Mouse (Mus musculus): Measurements from ENCODE around the gene Klc1. TPM values are rescaled to one million over a fixed set of nuclear protein-coding genes. Genes with fewer than 3 reads are reported as not detected.
A peak's percentile ranks its signal among the peaks of the same experiment; 100 is the strongest.

The Klc1 gene
- total RNA-seq, 2 experiments from 2014 or later: 53.4 to 62.2 TPM

DNA sequence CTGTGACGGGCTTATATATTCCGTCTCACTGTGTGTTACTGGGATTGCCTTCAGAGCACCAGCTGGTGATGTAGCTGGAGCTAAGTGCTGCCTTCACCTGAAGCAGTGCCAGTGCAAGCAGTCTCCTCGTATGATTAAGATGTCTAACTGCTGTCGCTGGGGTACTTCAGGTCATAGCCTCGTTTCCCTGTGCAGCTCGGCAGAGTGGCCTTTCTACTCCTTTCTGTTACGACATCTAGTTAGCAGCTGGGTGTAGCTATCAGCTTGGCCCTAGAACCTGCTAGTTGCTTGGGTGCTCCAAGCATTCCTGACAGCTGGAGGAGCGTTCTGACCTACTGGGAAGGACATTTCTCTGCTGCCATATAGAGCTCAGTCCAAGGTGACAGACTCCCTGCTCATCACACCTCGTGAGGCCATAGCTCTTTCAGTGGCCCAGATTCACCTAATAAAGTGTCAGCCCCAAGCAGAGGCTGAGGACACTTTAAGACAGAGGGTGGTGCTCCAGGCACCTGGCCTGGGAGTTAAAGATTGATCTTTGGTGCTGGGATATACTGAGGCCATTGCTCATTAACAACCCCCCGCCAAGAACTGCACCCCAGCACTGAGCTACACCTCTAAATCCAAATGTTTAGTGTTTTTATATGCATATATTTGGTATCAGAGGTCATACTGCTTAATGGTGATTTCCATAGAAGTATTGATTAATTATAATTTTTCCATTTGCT is 42.0 kb downstream of the Klc1 start:
- intact Hi-C loops (cut with DNase I; ENCODE audit: low total_unique reads): no loop called here
- no peak for DNase-seq

DNA sequence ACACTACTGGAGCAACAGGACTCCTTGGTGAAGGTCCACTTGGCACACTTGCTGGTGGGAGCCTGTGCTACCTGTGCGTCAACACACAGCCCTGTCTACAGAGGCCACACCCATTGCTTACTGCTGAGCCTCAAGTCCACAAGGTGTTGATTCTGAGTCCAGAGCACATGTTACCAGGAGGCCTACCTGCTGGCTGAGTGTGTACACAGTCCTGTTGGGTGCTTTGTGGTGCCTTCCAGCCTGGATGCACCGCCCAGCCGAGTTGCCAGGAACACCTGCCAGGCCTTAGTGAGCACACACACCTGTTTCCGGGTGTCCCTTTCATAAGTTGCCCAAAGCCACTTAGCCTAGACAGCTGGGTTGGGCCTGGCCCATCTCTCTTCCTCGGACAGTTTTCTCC is 44.9 kb downstream of the Klc1 start:
- intact Hi-C loops (cut with DNase I; ENCODE audit: low total_unique reads): no loop called here
- no peak for DNase-seq

DNA sequence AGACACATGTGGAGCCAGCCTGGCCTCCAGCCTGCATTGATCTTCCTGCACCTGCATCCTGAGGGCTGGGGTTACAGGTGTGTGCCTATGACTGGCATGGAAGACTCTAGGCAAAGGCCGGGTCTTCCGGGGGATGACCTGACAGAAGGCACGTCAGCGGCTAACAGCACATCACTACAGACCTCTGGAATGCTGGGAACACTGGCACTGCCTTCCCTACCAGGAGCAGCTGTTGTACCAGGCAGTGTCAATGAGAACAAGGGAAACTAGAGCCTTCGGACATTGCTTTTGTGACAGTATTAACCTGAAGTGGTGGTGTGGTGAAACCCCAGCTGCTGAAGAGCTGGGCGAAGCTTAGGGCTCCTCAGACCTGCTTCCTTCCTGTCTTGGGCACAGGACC is 50.1 kb downstream of the Klc1 start:
- DNase-seq: no peak
- intact Hi-C loops (cut with DNase I; ENCODE audit: low total_unique reads): no loop called here

DNA sequence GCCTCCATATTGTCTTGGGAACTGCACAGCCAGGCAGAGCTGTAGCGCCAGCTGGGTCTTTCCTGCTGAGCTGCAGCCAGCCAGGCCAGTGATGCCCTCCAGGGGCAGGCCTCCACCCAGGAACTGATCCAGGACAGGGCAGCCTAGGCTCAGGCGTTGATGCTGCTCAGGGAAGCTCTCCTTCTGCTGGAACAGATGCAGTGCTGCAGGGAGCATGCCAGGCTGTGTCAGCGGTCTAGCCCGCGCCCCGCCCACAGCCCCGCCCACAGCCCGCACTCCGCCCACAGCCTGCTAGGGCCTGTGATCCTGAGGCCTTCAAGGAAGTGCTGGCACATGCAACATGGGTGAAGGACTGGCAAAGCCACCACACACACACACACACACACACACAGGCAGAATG is 51.1 kb downstream of the Klc1 start:
- peak; percentile 91 for DNase-seq
- intact Hi-C loops (cut with DNase I; ENCODE audit: low total_unique reads): no loop called here

DNA sequence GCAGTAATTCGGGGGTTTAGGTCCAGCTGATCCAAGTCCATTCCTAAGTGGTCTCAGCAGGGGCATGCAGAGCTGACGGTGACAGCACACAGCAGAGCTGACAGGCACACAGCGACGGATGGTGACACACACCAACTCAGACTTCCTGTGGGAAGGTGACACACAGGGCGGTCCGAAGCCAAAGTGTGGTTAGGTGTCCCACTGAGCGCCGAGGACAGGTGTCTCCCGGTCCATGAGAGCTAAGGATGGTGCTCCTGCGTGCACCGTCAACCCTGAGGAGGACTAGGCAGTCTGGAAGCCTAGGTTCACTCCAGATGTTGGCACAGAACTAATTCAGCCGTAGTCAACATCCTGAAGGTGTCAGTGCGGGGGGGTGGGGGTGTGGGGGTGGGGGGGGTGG is 53.4 kb downstream of the Klc1 start:
- intact Hi-C loops (cut with DNase I; ENCODE audit: low total_unique reads): no loop called here
- DNase-seq: no peak

DNA sequence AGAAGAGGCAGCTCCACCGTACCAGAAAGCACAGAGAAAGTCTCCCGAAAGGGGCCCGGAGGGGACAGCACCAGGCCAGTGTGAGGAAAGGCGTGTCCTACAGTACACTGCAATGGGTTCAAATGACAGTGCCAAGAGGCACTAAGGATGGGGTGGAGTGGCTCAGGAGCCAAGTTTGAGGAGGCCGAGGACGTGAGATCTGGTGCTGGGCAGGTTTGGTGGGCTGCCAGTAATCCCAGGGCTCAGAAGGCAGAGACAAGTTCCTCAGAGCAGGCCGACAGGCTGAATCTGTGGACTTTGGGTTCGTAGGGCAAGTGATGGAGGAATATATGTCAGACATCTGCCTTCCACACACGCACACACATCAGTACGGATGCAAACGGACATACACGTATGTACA is 54.0 kb downstream of the Klc1 start:
- intact Hi-C loops (cut with DNase I; ENCODE audit: low total_unique reads): no loop called here
- DNase-seq: no peak

DNA sequence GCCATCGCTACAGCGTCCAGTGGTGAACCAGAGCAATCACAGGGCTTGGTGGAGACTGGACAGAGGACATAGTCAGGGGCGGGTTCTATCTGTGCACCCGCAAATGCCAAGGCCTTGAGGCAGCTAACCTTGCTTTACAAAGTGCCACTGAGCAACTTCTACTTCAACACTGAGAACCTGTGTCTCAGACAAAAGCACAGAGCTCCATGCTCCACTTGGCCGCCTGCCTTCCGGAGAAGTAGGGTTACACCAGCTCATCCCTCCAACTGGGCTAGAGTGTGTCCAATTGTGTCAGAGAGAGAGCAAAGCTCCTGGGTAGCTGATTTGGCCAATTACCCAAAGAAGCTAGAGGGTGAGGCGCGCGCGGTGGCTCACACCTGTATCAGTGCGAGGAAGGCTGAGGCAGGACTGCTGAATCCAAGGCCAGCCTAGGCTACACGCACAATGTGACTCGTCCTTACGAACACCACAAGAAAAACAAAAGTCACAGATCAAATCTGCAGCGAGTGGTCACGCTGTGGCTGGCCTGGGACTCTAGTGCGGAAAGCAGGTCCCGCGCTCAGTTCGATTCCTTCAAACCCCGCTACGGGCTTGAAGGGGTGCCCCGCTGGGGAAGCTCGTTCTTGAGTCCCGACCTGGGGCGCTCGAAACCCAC is 54.6 kb downstream of the Klc1 start:
- DNase-seq: no peak
- intact Hi-C loops (cut with DNase I; ENCODE audit: low total_unique reads): no loop called here

DNA sequence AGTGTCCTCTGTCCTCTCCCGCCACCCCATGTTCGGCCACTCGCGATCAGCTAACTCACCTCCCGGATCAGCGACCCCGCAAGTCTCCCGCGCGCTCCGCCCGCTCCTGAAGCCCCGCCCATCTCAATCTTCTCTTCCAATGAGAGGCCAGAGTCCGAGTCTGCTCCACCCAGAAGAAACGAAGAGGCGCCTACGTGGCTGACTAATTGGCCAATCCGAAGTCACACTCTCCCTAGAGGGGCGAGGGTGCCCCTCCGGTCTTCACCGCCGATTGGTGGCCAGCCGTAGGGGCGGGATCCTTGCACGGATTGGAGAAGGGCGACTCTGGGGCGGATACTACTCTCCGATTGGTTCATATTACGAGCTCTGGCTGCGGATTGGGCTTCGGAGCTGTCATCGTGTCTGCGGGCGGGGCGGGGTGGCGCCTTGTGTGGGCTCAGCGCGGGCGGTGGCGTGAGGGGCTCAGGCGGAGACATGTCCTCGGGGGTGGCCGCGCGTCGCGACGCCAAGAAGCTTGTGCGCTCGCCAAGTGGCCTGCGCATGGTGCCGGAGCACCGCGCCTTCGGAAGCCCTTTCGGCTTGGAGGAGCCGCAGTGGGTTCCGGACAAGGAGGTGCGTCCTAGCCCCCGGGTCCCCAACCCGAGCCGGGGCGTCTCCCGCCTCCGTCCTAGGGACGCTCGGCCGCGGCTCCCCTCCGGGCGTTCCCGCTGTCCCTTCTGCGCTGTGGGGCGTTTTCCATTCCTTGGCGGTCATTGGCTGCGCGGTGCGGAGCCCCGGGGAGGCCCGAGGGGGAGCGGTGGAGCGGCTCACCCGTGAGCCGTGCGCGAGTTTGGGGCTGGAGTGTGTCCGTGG is 55.3 kb downstream of the Klc1 start, which contains the start of the genes Xrcc3 and Zfyve21:
TSS of gene Xrcc3 (minus strand) at position 108 of the 852 bp plus-strand sequence.
TSS of gene Zfyve21 (plus strand) at position 405 of the 852 bp plus-strand sequence.
- peak; percentile 98 for DNase-seq
- intact Hi-C loops (cut with DNase I; ENCODE audit: low total_unique reads): no loop called here

DNA sequence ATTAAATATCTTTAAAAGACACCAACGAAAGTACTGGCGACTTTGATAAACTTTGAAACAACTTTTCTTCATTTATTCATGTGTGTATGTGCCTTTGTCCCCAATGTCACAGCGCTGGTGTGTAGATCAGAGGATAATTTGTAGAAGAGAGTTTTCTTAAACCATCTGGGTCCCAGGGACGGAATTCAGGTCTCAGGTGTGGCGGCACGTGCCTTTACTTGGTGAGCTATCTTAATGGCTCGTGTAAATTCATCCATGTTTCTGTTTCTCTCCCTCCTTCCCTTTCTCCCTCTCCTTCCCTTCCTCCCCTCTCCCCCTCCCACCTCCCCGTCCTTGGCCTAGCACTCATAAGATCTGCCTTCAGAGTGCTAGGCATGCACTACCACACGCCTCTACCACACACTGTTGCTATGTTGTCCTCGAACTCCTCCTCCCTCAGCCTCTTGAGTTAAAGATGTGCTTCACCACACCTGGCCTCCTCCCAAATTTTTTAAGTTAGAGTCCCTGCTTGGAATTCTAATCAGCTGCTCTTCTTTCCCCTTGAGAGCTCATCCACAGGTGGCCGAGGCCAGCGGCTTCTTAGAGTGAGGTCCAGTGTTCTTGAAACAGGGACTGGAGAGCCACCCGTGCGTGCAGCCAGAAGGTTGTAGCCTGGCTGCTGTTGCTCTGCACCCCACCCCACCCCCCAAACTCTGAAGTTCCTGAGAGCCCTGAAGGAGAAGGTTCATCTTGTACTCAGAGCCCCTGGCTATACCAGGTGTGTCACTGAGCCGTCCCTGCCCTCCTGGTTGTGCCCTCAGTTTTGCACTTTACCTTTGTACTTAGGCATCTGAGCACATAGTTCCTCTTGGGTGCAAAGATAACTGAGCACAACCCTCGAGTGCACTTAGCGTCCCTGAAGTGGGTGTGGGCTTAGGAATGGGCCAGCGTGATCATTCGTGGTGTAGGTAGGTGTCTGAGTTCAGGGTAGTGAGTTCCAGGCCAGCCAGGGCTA is 56.4 kb downstream of the Klc1 start:
- DNase-seq: no peak
- intact Hi-C loops (cut with DNase I; ENCODE audit: low total_unique reads): no loop called here

DNA sequence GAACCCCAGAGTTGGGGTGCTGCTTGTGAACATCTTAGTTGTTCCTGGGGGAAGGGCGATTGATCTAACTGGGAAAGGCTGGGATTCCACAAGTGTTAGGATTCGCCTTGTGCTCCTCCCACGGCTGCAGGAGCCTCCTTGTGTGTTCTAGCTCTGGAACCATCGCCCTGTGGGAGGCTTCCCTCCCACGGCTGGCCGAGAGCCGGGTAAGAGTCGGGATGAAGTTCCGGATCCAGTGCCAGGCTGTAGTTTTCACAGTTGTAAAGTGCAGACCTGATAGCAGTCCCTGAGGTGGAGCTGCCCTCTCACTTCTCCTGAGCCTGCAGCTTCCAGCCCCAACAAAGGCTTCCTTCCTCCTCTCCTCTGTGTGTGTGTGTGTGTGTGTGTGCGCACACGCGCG is 57.9 kb downstream of the Klc1 start:
- intact Hi-C loops (cut with DNase I; ENCODE audit: low total_unique reads): no loop called here
- DNase-seq: peak; percentile 52

DNA sequence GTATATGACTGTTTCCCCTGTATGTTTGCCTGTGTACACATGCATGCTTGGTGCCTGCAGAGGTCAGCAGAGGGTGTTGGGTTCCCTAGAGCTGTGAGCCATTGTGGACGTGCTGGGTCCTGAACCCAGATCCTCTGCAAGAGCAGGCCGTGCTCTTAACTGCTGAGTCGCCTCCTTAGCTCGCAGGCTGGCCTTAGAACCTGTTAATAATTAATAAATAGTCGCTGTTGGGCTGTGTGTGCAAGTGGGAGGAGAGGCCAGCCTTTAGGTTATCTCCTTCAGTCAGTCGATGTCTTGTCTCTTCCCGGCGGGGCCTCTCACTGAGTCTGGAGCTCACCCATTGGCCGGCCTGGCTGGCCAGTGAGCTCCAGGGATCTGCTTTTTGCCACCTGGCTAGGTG is 58.3 kb downstream of the Klc1 start:
- intact Hi-C loops (cut with DNase I; ENCODE audit: low total_unique reads): no loop called here
- DNase-seq: no peak

DNA sequence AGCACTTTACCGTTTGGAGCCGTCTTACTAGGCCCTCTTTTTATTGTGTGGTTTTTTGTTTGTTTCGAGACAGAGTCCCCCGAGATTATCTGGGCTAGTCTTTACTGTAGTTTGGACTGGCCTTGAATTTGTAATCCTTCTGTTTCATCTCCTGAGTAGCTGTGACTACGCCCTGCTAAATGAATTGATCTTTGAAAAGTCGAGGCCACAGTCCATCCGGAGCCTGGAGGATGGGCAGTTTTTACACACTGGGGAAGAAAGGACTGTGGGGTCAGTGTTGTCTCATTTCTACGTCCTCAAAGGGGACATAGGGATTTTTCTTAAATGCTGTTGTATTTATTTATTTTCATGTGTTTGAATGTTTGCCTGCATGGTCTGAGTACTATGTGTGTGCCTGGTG is 59.3 kb downstream of the Klc1 start:
- DNase-seq: no peak
- intact Hi-C loops (cut with DNase I; ENCODE audit: low total_unique reads): no loop called here

DNA sequence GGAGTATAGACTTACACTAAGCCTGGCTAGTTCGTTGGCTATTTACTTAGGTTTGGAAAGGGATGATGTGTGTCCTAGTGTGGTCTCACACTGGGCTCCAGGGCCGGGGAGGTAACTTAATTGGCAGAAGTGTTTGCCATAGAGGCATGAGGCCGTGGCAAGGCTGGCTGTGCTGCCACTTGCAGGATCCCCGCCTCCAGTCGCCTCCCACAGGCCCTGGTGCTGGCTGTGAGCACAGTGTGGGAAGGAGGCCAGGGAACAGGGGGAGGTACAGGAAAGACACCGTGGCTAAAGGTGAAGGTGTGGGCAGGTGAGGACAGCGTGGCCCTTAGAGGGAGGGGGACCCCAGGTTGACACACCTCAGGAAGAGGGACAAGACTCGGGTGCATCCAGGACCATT is 61.3 kb downstream of the Klc1 start:
- intact Hi-C loops (cut with DNase I; ENCODE audit: low total_unique reads): no loop called here
- no peak for DNase-seq

DNA sequence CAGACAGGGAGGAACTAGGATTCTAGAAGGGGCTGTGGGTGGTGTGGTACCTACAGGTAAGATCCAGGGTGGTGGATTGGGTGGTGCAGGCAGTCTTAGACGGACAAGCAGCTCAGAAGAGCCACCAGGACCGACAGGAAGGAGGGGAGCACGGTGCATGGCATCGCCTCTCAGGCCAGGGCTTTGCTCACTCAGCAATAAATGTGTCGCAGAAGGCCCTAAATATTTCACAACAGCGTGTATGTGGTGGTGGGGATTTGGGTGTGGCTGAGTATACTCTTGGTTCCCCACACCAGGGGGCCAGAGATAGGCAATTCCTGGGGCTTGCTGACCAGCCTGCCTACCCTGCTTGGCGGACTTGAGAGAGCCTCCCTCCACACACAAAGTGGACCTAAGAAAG is 62.1 kb downstream of the Klc1 start:
- intact Hi-C loops (cut with DNase I; ENCODE audit: low total_unique reads): no loop called here
- no peak for DNase-seq

DNA sequence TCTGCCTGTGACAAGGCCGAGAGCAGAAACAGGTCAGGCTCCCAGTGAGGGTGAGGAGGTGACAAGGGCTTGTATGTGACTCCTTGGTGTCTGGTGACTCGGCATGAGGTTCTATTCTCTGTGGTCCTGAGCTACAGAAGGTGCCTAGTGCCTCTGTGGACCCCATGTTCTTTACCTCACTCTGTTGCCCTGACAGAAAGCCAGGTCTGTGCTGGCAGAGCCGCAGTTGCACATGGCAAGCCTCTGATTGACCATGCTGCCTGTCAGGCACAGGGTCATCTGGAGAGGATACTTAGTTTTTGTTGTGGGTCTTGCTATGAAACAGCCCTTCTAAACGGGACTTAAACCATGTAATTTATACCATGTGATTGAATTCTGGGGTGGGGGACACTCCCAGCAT is 63.3 kb downstream of the Klc1 start:
- DNase-seq: no peak
- intact Hi-C loops (cut with DNase I; ENCODE audit: low total_unique reads): no loop called here

DNA sequence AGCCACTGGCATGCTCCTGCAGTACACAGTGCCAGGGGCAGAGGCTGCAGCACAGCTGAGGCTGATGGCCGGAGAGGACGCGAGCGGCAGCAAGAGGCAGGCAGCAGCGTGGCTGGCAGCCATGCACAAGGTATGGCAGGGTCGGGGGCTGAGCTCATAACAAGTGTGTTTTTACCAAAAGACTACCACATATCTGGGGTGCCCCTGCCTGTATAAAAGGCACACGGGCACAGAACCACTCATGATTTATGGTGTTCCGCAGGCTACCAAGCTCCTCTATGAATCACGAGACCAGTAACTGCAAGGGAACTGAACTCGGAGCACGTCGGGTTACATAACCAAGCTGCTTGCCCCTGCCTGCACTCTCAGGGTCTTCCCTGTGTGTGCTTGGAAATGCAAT is 68.9 kb downstream of the Klc1 start:
- intact Hi-C loops (cut with DNase I; ENCODE audit: low total_unique reads): no loop called here

DNA sequence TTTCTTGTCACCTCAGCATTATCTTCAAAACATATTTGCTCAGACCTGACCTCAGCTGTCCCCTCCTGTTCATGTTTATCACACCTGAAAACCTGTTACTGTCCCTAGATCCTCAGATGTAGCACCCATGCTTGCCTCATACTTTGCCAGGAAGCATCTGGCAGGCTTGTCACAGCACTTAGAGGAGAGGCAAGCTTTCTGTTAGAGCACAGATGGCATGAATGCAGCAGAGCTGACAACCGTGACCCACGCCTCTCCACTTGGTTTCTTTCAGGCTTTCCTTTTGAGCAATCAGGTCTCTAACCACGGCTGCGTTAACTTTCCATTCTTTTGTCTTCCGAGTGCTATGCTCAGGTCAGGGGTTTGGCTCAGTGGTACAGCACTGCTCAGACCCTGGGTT is 70.8 kb downstream of the Klc1 start:
- no peak for DNase-seq
- intact Hi-C loops (cut with DNase I; ENCODE audit: low total_unique reads): no loop called here

More for the DNA sequence above, 68.9 kb downstream of the Klc1 start:
- DNase-seq: no peak

DNA sequence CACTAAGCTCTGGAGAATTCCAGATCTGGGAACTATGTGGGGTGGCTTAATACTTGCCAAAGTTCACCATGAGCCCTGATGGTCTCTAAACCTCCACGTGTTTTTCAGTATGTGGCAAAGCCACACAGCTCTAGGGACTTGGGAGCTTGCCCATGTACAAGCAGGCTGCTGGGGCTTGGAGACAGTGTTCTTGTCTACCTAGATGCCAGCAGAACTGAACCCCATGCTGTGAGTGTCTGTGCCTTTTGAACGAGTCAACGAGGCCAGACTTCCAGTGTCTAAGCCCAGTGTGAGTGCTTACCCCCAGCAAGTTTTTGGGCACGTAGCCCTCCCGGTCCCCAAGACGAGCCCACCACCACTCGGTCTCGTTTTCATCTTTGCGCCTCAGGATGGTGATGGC is 71.3 kb downstream of the Klc1 start:
- DNase-seq: no peak
- intact Hi-C loops (cut with DNase I; ENCODE audit: low total_unique reads): no loop called here

DNA sequence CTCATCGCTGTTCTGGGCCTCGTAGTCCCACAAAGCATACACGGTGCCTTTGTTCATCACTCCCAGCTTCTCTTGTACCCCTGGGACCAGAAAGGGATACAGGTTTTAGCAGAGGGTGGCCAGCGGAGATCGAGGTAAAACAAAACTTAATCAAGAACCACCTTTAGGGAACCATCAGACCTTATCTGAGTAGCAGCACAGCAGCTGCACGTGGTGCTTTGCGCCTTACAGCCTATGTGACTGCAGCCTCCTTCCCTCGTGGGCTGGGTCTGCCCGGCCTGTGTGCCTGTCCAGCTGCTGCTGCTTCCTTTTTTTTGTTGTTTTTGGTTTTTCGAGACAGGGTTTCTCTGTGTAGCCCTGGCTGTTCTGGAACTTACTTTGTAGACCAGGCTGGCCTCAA is 71.7 kb downstream of the Klc1 start:
- intact Hi-C loops (cut with DNase I; ENCODE audit: low total_unique reads): no loop called here
- no peak for DNase-seq
